Mouse (Mus musculus): ENCODE results near the gene Ear10. TPM values are rescaled to one million over a fixed set of nuclear protein-coding genes. Genes with fewer than 3 reads are reported as not detected.

Gene Ear10
- not detected for polyA plus RNA-seq (2014; fragmentation: Illumina TruSeq; extraction: RNeasy Lipid Tissue Mini Kit (QIAGEN cat#74804); ENCODE audit: low read depth, low replicate concordance)

GRCm38 (mm10) chr14:43923459-43923858 lies at the start of gene Ear10:
Ear10 (minus strand) TSS chr14:43923559.

GRCm38 (mm10) chr14:43956769-43957168 lies 33.4 kb upstream of the Ear10 start, which contains the start of gene Ang5:
Ang5 (plus strand) TSS chr14:43957069.

GRCm38 (mm10) chr14:43924688-43925403 lies 1.5 kb upstream of the Ear10 start, which contains the start of gene Gm8113:
Gm8113 (plus strand) TSS chr14:43925390.

GRCm38 (mm10) chr14:43875417-43875816 lies 47.9 kb downstream of the Ear10 start, which contains the start of gene Ear1:
Ear1 (minus strand) TSS chr14:43875517.

Other genes with a start within 250 kb of the Ear10 start
- gene Gm8165, start 246.4 kb downstream of the Ear10 start, polyA plus RNA-seq (2014; fragmentation: Illumina TruSeq; extraction: RNeasy Lipid Tissue Mini Kit (QIAGEN cat#74804); ENCODE audit: low read depth, low replicate concordance), result not detected
- gene Gm7324, start 225.7 kb downstream of the Ear10 start, polyA plus RNA-seq (2014; fragmentation: Illumina TruSeq; extraction: RNeasy Lipid Tissue Mini Kit (QIAGEN cat#74804); ENCODE audit: low read depth, low replicate concordance), result not detected
- gene Gm16506, start 196.1 kb downstream of the Ear10 start, polyA plus RNA-seq (2014; fragmentation: Illumina TruSeq; extraction: RNeasy Lipid Tissue Mini Kit (QIAGEN cat#74804); ENCODE audit: low read depth, low replicate concordance), result not detected
- gene Gm6526, start 175.7 kb downstream of the Ear10 start, polyA plus RNA-seq (2014; fragmentation: Illumina TruSeq; extraction: RNeasy Lipid Tissue Mini Kit (QIAGEN cat#74804); ENCODE audit: low read depth, low replicate concordance), result not detected
- gene Gm8180, start 138.8 kb downstream of the Ear10 start, polyA plus RNA-seq (2014; fragmentation: Illumina TruSeq; extraction: RNeasy Lipid Tissue Mini Kit (QIAGEN cat#74804); ENCODE audit: low read depth, low replicate concordance), result not detected
- gene Ear1, start 48.0 kb downstream of the Ear10 start, polyA plus RNA-seq (2014; fragmentation: Illumina TruSeq; extraction: RNeasy Lipid Tissue Mini Kit (QIAGEN cat#74804); ENCODE audit: low read depth, low replicate concordance), result not detected
- gene Gm8113, start 1.8 kb upstream of the Ear10 start, polyA plus RNA-seq (2014; fragmentation: Illumina TruSeq; extraction: RNeasy Lipid Tissue Mini Kit (QIAGEN cat#74804); ENCODE audit: low read depth, low replicate concordance), result 1.8 TPM
- not detected for gene Ang5, start 33.5 kb upstream of the Ear10 start, polyA plus RNA-seq (2014; fragmentation: Illumina TruSeq; extraction: RNeasy Lipid Tissue Mini Kit (QIAGEN cat#74804); ENCODE audit: low read depth, low replicate concordance)
- gene Ang6, start 78.7 kb upstream of the Ear10 start, polyA plus RNA-seq (2014; fragmentation: Illumina TruSeq; extraction: RNeasy Lipid Tissue Mini Kit (QIAGEN cat#74804); ENCODE audit: low read depth, low replicate concordance), result not detected
- 0.99 TPM for gene Ear2, start 179.1 kb upstream of the Ear10 start, polyA plus RNA-seq (2014; fragmentation: Illumina TruSeq; extraction: RNeasy Lipid Tissue Mini Kit (QIAGEN cat#74804); ENCODE audit: low read depth, low replicate concordance)
- gene Gm3327, start 200.3 kb upstream of the Ear10 start, polyA plus RNA-seq (2014; fragmentation: Illumina TruSeq; extraction: RNeasy Lipid Tissue Mini Kit (QIAGEN cat#74804); ENCODE audit: low read depth, low replicate concordance), result not detected